16 mouse cellular contexts compared by ENCODE assay signal in the genomic region with DNA sequence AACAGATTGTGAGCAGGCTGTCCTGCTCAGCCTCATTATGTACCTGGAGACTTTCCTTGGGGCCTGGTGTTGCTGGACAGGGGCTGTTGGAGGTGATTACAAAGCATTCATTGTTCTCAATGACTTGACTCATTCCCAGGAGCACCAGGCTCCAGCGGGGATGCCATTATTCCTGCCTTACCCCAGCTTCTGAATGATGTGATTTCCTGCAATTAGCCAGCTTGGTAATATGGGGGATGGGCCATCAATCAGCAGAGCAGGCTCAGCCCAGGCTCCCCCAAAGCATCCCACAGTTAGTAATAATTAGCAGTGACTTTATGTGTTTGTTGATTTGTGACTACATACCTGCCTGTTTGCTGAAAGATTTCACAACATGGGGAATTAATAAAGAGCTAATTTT.
DNase-seq lines count a peak whose midpoint lies in the region; ATAC-seq lines count a peak whose summit lies in the region.
"Had no signal": no experiment of that assay in that cellular context is flagged by ENCODE, and none has a peak within 500 bp of the region (broad histone marks: within the 10 kb centered on the region; RNA-seq: fewer than 3 reads in every experiment).

No protein-coding gene starts in this region.

- intact Hi-C loops in left cerebral cortex, postnatal 36 days (cut with DNase I) = no loop called here

- H3K36me3 ChIP-seq in midbrain, embryonic 14.5 days (ENCODE audit: control insufficient read depth, insufficient read depth, low read length) = no peaks in the 10 kb centered on the region
- no peaks in the 10 kb centered on the region for H3K36me3 ChIP-seq in midbrain, embryonic 11.5 days (ENCODE audit: control insufficient read depth, insufficient read depth, low read length)
- H3K36me3 ChIP-seq in forebrain, embryonic 10.5 days (replicated peaks) = no peaks in the 10 kb centered on the region
- H3K36me3 ChIP-seq in hindbrain, embryonic 12.5 days = no peaks in the 10 kb centered on the region
- H3K36me3 ChIP-seq: heart, embryonic 15.5 days; limb, embryonic 13.5 days had no signal

- peaks cover 24% of the 10 kb centered on the region for H3K4me1 ChIP-seq in midbrain, embryonic 14.5 days (ENCODE audit: control insufficient read depth, insufficient read depth, low read length)
- peaks cover 2% of the 10 kb centered on the region for H3K4me1 ChIP-seq in midbrain, embryonic 11.5 days (ENCODE audit: control insufficient read depth, insufficient read depth, low read length)
- peaks cover 54% of the 10 kb centered on the region for H3K4me1 ChIP-seq in forebrain, embryonic 10.5 days
- H3K4me1 ChIP-seq in hindbrain, embryonic 12.5 days = peaks cover 40% of the 10 kb centered on the region
- H3K4me1 ChIP-seq: heart, embryonic 15.5 days had no signal

- no peak overlapping the region for H3K4me3 ChIP-seq in midbrain, embryonic 14.5 days (replicated peaks; ENCODE audit: low read depth, low read length)
- H3K4me3 ChIP-seq in midbrain, embryonic 11.5 days (ENCODE audit: low read depth, low read length) = no peak overlapping the region
- no peak overlapping the region for H3K4me3 ChIP-seq in forebrain, embryonic 10.5 days
- H3K4me3 ChIP-seq in hindbrain, embryonic 12.5 days = no peak overlapping the region
- H3K4me3 ChIP-seq: heart, embryonic 15.5 days; limb, embryonic 13.5 days had no signal

- peak overlapping the region; percentile 14; the same call in 1 of the 2 replicates for H3K27ac ChIP-seq in midbrain, embryonic 14.5 days (replicated peaks; ENCODE audit: low read depth, low read length)
- H3K27ac ChIP-seq in midbrain, embryonic 11.5 days (ENCODE audit: low read depth, low read length) = no peak overlapping the region
- H3K27ac ChIP-seq in forebrain, embryonic 10.5 days = peak overlapping the region; percentile 48; the same call in 1 of the 2 replicates
- H3K27ac ChIP-seq in hindbrain, embryonic 12.5 days = peak overlapping the region; percentile 57; the same call in 1 of the 2 replicates
- H3K27ac ChIP-seq: heart, embryonic 15.5 days; limb, embryonic 13.5 days had no signal

- H3K4me2 ChIP-seq in midbrain, embryonic 14.5 days (ENCODE audit: low read length) = no peak overlapping the region
- no peak overlapping the region for H3K4me2 ChIP-seq in midbrain, embryonic 11.5 days
- no peak overlapping the region for H3K4me2 ChIP-seq in hindbrain, embryonic 12.5 days (replicated peaks)
- H3K4me2 ChIP-seq: heart, embryonic 15.5 days; limb, embryonic 13.5 days had no signal

- WGBS in midbrain, embryonic 14.5 days = 2% methylated on average over 1 of the region's 1 CpGs
- WGBS in midbrain, embryonic 11.5 days = 3% methylated on average over 1 of the region's 1 CpGs
- WGBS in forebrain, embryonic 10.5 days = 7% methylated on average over 1 of the region's 1 CpGs
- WGBS in hindbrain, embryonic 12.5 days = 6% methylated on average over 1 of the region's 1 CpGs

- no peak for DNase-seq in midbrain, embryonic 14.5 days
- DNase-seq in midbrain, embryonic 11.5 days (ENCODE audit: low spot score, missing footprints) = no peak
- peak; percentile 19 for DNase-seq in forebrain, embryonic 10.5 days (ENCODE audit: extremely low spot score, low spot score)
- DNase-seq in heart, adult 11 months = no peak
- DNase-seq in left cerebral cortex, postnatal 36 days (ENCODE audit: low spot score in 2 of 2) = no peak
- DNase-seq: B cell, adult 2 months; cerebellum, adult 18-20 months; kidney, adult 8-10 months; lung, postnatal 36 days; right cerebral cortex, adult 18-20 months; spleen, adult 18-20 months; thymus, postnatal 14 days had no signal

- H3K27me3 ChIP-seq in midbrain, embryonic 14.5 days (ENCODE audit: control insufficient read depth, insufficient read depth, low read length) = no peaks in the 10 kb centered on the region
- H3K27me3 ChIP-seq in midbrain, embryonic 11.5 days (ENCODE audit: control insufficient read depth, insufficient read depth, low read length) = no peaks in the 10 kb centered on the region
- H3K27me3 ChIP-seq in forebrain, embryonic 10.5 days (ENCODE audit: poor library complexity, severe bottlenecking) = peaks cover 53% of the 10 kb centered on the region
- H3K27me3 ChIP-seq in hindbrain, embryonic 12.5 days = 0 out of 2 replicates have a peak, but pooled peaks cover 2% of the 10 kb centered on the region
- H3K27me3 ChIP-seq: limb, embryonic 13.5 days had no signal

- H3K9me3 ChIP-seq in midbrain, embryonic 14.5 days (ENCODE audit: control insufficient read depth, low read length) = no peaks in the 10 kb centered on the region
- H3K9me3 ChIP-seq in midbrain, embryonic 11.5 days (ENCODE audit: control insufficient read depth, low read length) = no peaks in the 10 kb centered on the region
- no peaks in the 10 kb centered on the region for H3K9me3 ChIP-seq in forebrain, embryonic 10.5 days
- H3K9me3 ChIP-seq in hindbrain, embryonic 12.5 days (replicated peaks) = no peaks in the 10 kb centered on the region
- H3K9me3 ChIP-seq: heart, embryonic 15.5 days; limb, embryonic 13.5 days had no signal

- ATAC-seq in midbrain, embryonic 14.5 days (ENCODE audit: low FRiP score, low TSS enrichment) = no peak
- ATAC-seq in midbrain, embryonic 11.5 days (ENCODE audit: low FRiP score) = no peak
- ATAC-seq in hindbrain, embryonic 12.5 days (ENCODE audit: low FRiP score) = peak; percentile 26; the same call in 1 of the 2 replicates
- no peak for ATAC-seq in megakaryocyte-erythroid progenitor cell, adult 5-6 weeks (replicated peaks; ENCODE audit: low FRiP score, low TSS enrichment, poor library complexity, severe bottlenecking)

- no peak overlapping the region for H3K9ac ChIP-seq in midbrain, embryonic 14.5 days (replicated peaks; ENCODE audit: low read length)
- no peak overlapping the region for H3K9ac ChIP-seq in midbrain, embryonic 11.5 days (ENCODE audit: low read length)
- H3K9ac ChIP-seq in hindbrain, embryonic 12.5 days = no peak overlapping the region
- H3K9ac ChIP-seq: heart, embryonic 15.5 days; limb, embryonic 13.5 days had no signal
